Mouse (Mus musculus): ENCODE measurements around the gene Tmem236. TPM values are rescaled to one million over a fixed set of nuclear protein-coding genes. Genes with fewer than 3 reads are reported as not detected.

Tmem236 gene
- total and polyA plus RNA-seq, 3 experiments, result 0.05 TPM; not detected in 2

- Histone ChIP-seq H3K9ac (ENCODE audit: insufficient read depth, low read depth) (no peak overlapping the region), H3K27me3 (replicated peaks) (no peaks in the 10 kb centered on the region), H3K4me2 (ENCODE audit: insufficient read depth, low read depth, poor library complexity, severe bottlenecking) (no peak overlapping the region), H3K79me2 (replicated peaks; ENCODE audit: control insufficient read depth, extremely low read depth, insufficient read depth, poor library complexity, severe bottlenecking) (no peaks in the 10 kb centered on the region), H3K4me3 (replicated peaks in 1 of 3; ENCODE audit: low read depth in 2 of 3, low read length in 2 of 3, poor library complexity in 1 of 3) (no peak overlapping the region), H3K4me1 (ENCODE audit: control insufficient read depth in 1 of 2, insufficient read depth in 2 of 2) (no peaks in the 10 kb centered on the region), H3K9me3 (replicated peaks; ENCODE audit: low read length) (no peaks in the 10 kb centered on the region), H3K36me3 (replicated peaks in 1 of 2; ENCODE audit: control insufficient read depth in 1 of 2, insufficient read depth in 1 of 2, low read length in 1 of 2) (no peaks in the 10 kb centered on the region), H3K27ac (ENCODE audit: insufficient read depth, low read depth) (no peak overlapping the region)
- TF ChIP-seq TCF12 (IDR thresholded peaks at IDR 0.05; ENCODE audit: low read depth, low read length), result no peak
- no peak for TF ChIP-seq JUND (conservative IDR thresholded peaks at IDR 0.05; ENCODE audit: low read depth, low read length)
- TF ChIP-seq JUN (IDR thresholded peaks at IDR 0.05; ENCODE audit: insufficient read depth, low read depth, low read length), result no peak
- no peak for TF ChIP-seq MAZ (IDR thresholded peaks at IDR 0.05; ENCODE audit: low read depth, low read length)
- TF ChIP-seq ZMIZ1 (IDR thresholded peaks at IDR 0.05; ENCODE audit: low read depth, low read length), result no peak
- TF ChIP-seq ZNF384 (IDR thresholded peaks at IDR 0.05; ENCODE audit: low read depth, low read length), result no peak
- TF ChIP-seq SIN3A (IDR thresholded peaks at IDR 0.05; ENCODE audit: low read length), result no peak
- no peak for TF ChIP-seq MAX (IDR thresholded peaks at IDR 0.05; ENCODE audit: low read length)
- no peak for TF ChIP-seq KAT2A (IDR thresholded peaks at IDR 0.05; ENCODE audit: insufficient replicate concordance, low read length)
- TF ChIP-seq ETS1 (conservative IDR thresholded peaks at IDR 0.05; ENCODE audit: low read depth, low read length), result no peak
- no peak for TF ChIP-seq MEF2A (IDR thresholded peaks at IDR 0.05; ENCODE audit: borderline replicate concordance, low read depth, low read length)
- no peak for TF ChIP-seq ZC3H11A (IDR thresholded peaks at IDR 0.05; ENCODE audit: low read depth, low read length)
- TF ChIP-seq HCFC1 (IDR thresholded peaks at IDR 0.05; ENCODE audit: low read depth, low read length), result no peak
- no peak for TF ChIP-seq PAX5 (IDR thresholded peaks at IDR 0.05; ENCODE audit: low read length)
- TF ChIP-seq NELFE (IDR thresholded peaks at IDR 0.05; ENCODE audit: low read depth, low read length), result no peak
- no peak for TF ChIP-seq MXI1 (IDR thresholded peaks at IDR 0.05; ENCODE audit: low read depth, low read length)
- TF ChIP-seq RAD21 (IDR thresholded peaks at IDR 0.05; ENCODE audit: low read depth, low read length), result no peak
- dilution Hi-C loops (cut with MboI; ENCODE audit: extremely low pct_ligation_motif_present, extremely low pct_unique_long_range_greater_than_20kb, low sequenced_read_pairs), result no loop called here
- DNase-seq (ENCODE audit: extremely low read depth), result no peak
- in situ Hi-C loops (cut with MboI; ENCODE audit: low pct_ligation_motif_present, low pct_unique_long_range_greater_than_20kb, low sequenced_read_pairs), result no loop called here
Measured at GRCm38 (mm10) chr2:14214764-14215163, 40.4 kb downstream of the Tmem236 start.

GRCm38 (mm10) chr2:14216653-14217052 is 42.3 kb downstream of the Tmem236 start:
- Histone ChIP-seq H3K36me3 (replicated peaks in 1 of 2; ENCODE audit: control insufficient read depth in 1 of 2, insufficient read depth in 1 of 2, low read length in 1 of 2) (no peaks in the 10 kb centered on the region), H3K27ac (ENCODE audit: insufficient read depth, low read depth) (no peak overlapping the region), H3K4me2 (ENCODE audit: insufficient read depth, low read depth, poor library complexity, severe bottlenecking) (no peak overlapping the region), H3K27me3 (replicated peaks) (no peaks in the 10 kb centered on the region), H3K79me2 (replicated peaks; ENCODE audit: control insufficient read depth, extremely low read depth, insufficient read depth, poor library complexity, severe bottlenecking) (no peaks in the 10 kb centered on the region), H3K4me1 (ENCODE audit: control insufficient read depth in 1 of 2, insufficient read depth in 2 of 2) (no peaks in the 10 kb centered on the region), H3K9ac (ENCODE audit: insufficient read depth, low read depth) (no peak overlapping the region), H3K9me3 (replicated peaks; ENCODE audit: low read length) (no peaks in the 10 kb centered on the region), H3K4me3 (replicated peaks in 1 of 3; ENCODE audit: low read depth in 2 of 3, low read length in 2 of 3, poor library complexity in 1 of 3) (no peak overlapping the region)
- dilution Hi-C loops (cut with MboI; ENCODE audit: extremely low pct_ligation_motif_present, extremely low pct_unique_long_range_greater_than_20kb, low sequenced_read_pairs), result no loop called here
- TF ChIP-seq POLR2AphosphoS2 (IDR thresholded peaks at IDR 0.05; ENCODE audit: low read depth, low read length), result no peak
- TF ChIP-seq MAFK (IDR thresholded peaks at IDR 0.05; ENCODE audit: insufficient replicate concordance, low read length), result no peak
- TF ChIP-seq RCOR1 (conservative IDR thresholded peaks at IDR 0.05; ENCODE audit: low read depth, low read length), result no peak
- TF ChIP-seq UBTF (IDR thresholded peaks at IDR 0.05; ENCODE audit: low read depth, low read length), result no peak
- no peak for TF ChIP-seq EP300 (IDR thresholded peaks at IDR 0.05; ENCODE audit: low read length)
- no peak for TF ChIP-seq ZMIZ1 (IDR thresholded peaks at IDR 0.05; ENCODE audit: low read depth, low read length)
- no peak for TF ChIP-seq HCFC1 (IDR thresholded peaks at IDR 0.05; ENCODE audit: low read depth, low read length)
- TF ChIP-seq SMC3 (IDR thresholded peaks at IDR 0.05; ENCODE audit: low read depth, low read length), result no peak
- TF ChIP-seq ZC3H11A (IDR thresholded peaks at IDR 0.05; ENCODE audit: low read depth, low read length), result no peak
- no peak for TF ChIP-seq USF1 (IDR thresholded peaks at IDR 0.05; ENCODE audit: low read depth, low read length)
- no peak for TF ChIP-seq TBP (conservative IDR thresholded peaks at IDR 0.05; ENCODE audit: low read depth, low read length)
- TF ChIP-seq USF2 (conservative IDR thresholded peaks at IDR 0.05; ENCODE audit: low read depth, low read length), result no peak
- no peak for TF ChIP-seq CHD1 (IDR thresholded peaks at IDR 0.05; ENCODE audit: low read depth, low read length)
- no peak for TF ChIP-seq JUND (conservative IDR thresholded peaks at IDR 0.05; ENCODE audit: low read depth, low read length)
- no peak for TF ChIP-seq ZKSCAN1 (IDR thresholded peaks at IDR 0.05; ENCODE audit: borderline replicate concordance, low read depth, low read length)
- TF ChIP-seq MEF2A (IDR thresholded peaks at IDR 0.05; ENCODE audit: borderline replicate concordance, low read depth, low read length), result no peak
- TF ChIP-seq MAZ (IDR thresholded peaks at IDR 0.05; ENCODE audit: low read depth, low read length), result no peak
- TF ChIP-seq MAX (IDR thresholded peaks at IDR 0.05; ENCODE audit: low read length), result no peak
- no peak for TF ChIP-seq IRF4 (IDR thresholded peaks at IDR 0.05; ENCODE audit: low read depth, low read length)
- DNase-seq (ENCODE audit: extremely low read depth), result no peak
- in situ Hi-C loops (cut with MboI; ENCODE audit: low pct_ligation_motif_present, low pct_unique_long_range_greater_than_20kb, low sequenced_read_pairs), result no loop called here
